Mouse (Mus musculus) brain, adult 10 weeks (tissue): ENCODE data around the gene Ceacam14. TPM values are rescaled to one million over a fixed set of nuclear protein-coding genes. Genes with fewer than 3 reads are reported as not detected.

ENCODE experiments used
- polyA plus RNA-seq: library from polyadenylated mRNA; stranded (reverse); fragments of 350-450 nt; fragmentation: Illumina TruSeq; extraction: RNeasy Lipid Tissue Mini Kit (QIAGEN cat#74804); gene quantifications from one replicate; pipeline ENCODE4 v1.2.3, GENCODE M21; 2015; ENCODE audit warnings: low read depth, low replicate concordance

The Ceacam14 gene
- polyA plus RNA-seq = not detected

GRCm38 (mm10) chr7:17812333-17812732 lies at the start of gene Ceacam14:
Gene Ceacam14 (plus strand): TSS chr7:17812633.

Other genes with a start within 250 kb of the Ceacam14 start
- gene Ceacam5, start 99.4 kb upstream of the Ceacam14 start, polyA plus RNA-seq = not detected
- gene Gm5155, start 59.1 kb downstream of the Ceacam14 start, polyA plus RNA-seq = not detected
- gene Ceacam11, start 159.5 kb downstream of the Ceacam14 start, polyA plus RNA-seq = not detected
- not detected for gene Ceacam13, start 197.3 kb downstream of the Ceacam14 start, polyA plus RNA-seq